Mouse (Mus musculus) stomach, postnatal 0 days (tissue): ENCODE measurements around the gene Il22.

Source experiments
- CTCF ChIP-seq: IDR thresholded peaks from 2 replicates; pipeline ENCODE4 v1.5.1; 2016; ENCODE audit warnings: antibody characterized with exemption, low read depth, mild to moderate bottlenecking, moderate library complexity
- EP300 ChIP-seq: optimal IDR thresholded peaks from 2 replicates; pipeline ENCODE3; 2016; ENCODE audit warnings: antibody characterized with exemption

DNA sequence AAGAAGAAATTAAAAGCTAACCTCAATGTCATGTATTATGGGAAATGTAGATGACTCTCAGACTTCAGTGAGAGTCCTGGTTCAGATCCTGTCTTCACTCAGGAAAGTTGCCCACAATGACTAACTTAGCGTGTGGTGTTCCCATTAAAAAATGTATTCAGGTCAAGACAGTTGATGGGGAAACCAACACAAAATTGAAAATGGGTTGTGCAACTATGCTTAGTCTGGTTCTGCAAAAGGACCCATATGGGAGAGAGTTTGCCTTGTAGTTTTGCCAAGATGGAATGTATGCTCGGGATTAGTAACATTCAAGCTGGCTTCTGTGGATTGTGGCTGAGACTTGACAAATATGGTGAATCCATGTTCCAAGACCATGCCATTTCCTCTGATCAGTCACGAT, 31.9 kb upstream of the Il22 start:
- TF ChIP-seq CTCF (no peak), EP300 (no peak)
